Mouse (Mus musculus) natural killer cell, adult 2 months (primary cell): ENCODE data around the gene Bdh1.
"Not testable (repeated sequence)": the region's sequence is repeated elsewhere in the genome, so short reads cannot be mapped to it uniquely, and the experiment has no call there.

Experiments used
- DNase-seq, 2 experiments: peaks; one replicate each; pipeline ENCODE4 v3.0.0; 2022; ENCODE audit warnings: low spot score in 2 of 2

Bdh1 gene

GRCm38 (mm10) chr16:31422000-31422399 is at the start of gene Bdh1:
Bdh1 (plus strand) TSS chr16:31422280.
- DNase-seq: no peak

GRCm38 (mm10) chr16:31372316-31372715 is 49.8 kb upstream of the Bdh1 start:
- not testable (repeated sequence) for DNase-seq

GRCm38 (mm10) chr16:31375877-31376582 is 46.0 kb upstream of the Bdh1 start:
- not testable (repeated sequence) for DNase-seq

GRCm38 (mm10) chr16:31388269-31388668 is 33.8 kb upstream of the Bdh1 start:
- not testable (repeated sequence) for DNase-seq

GRCm38 (mm10) chr16:31399231-31399630 is 22.8 kb upstream of the Bdh1 start:
- no peak for DNase-seq

- DNase-seq: no peak
Measured at GRCm38 (mm10) chr16:31400908-31401692, 21.0 kb upstream of the Bdh1 start.

- no peak for DNase-seq
Measured at GRCm38 (mm10) chr16:31402096-31402495, 20.0 kb upstream of the Bdh1 start.

GRCm38 (mm10) chr16:31403971-31404370 is 18.1 kb upstream of the Bdh1 start:
- DNase-seq: no peak

GRCm38 (mm10) chr16:31405040-31405439 is 17.0 kb upstream of the Bdh1 start:
- no peak for DNase-seq

GRCm38 (mm10) chr16:31407872-31408271 is 14.2 kb upstream of the Bdh1 start:
- DNase-seq: no peak

GRCm38 (mm10) chr16:31410969-31411368 is 11.1 kb upstream of the Bdh1 start:
- DNase-seq: no peak

- no peak for DNase-seq
Measured at GRCm38 (mm10) chr16:31412321-31412720, 9.8 kb upstream of the Bdh1 start.

- no peak for DNase-seq
Measured at GRCm38 (mm10) chr16:31413777-31414176, 8.3 kb upstream of the Bdh1 start.

- DNase-seq: no peak
Measured at GRCm38 (mm10) chr16:31415885-31416450, 6.1 kb upstream of the Bdh1 start.

- no peak for DNase-seq
Measured at GRCm38 (mm10) chr16:31418704-31419103, 3.4 kb upstream of the Bdh1 start.

- DNase-seq: no peak
Measured at GRCm38 (mm10) chr16:31419457-31419856, 2.6 kb upstream of the Bdh1 start.

- no peak for DNase-seq
Measured at GRCm38 (mm10) chr16:31422722-31423121, 642 bp downstream of the Bdh1 start.

- no peak for DNase-seq
Measured at GRCm38 (mm10) chr16:31423368-31423767, 1.3 kb downstream of the Bdh1 start.

- DNase-seq: no peak
Measured at GRCm38 (mm10) chr16:31424416-31425187, 2.5 kb downstream of the Bdh1 start.

- peak; percentile 52 to 73 for DNase-seq
Measured at GRCm38 (mm10) chr16:31425508-31425907, 3.4 kb downstream of the Bdh1 start.

GRCm38 (mm10) chr16:31426496-31427126 is 4.5 kb downstream of the Bdh1 start:
- no peak for DNase-seq

- no peak for DNase-seq
Measured at GRCm38 (mm10) chr16:31428335-31428674, 6.2 kb downstream of the Bdh1 start.
